Mouse (Mus musculus) hematopoietic stem cell, adult 5-6 weeks (primary cell): ENCODE results near the gene Sp140. TPM values are rescaled to one million over a fixed set of nuclear protein-coding genes. Genes with fewer than 3 reads are reported as not detected.

Experiments used
- total RNA-seq: library from RNA; stranded (forward); fragments of 172-1452, 232-1000 nt; gene quantifications from 2 replicates; pipeline ENCODE4 v1.2.3, GENCODE M21; 2017

The Sp140 gene
- total RNA-seq, 1 experiment from 2014 or later: 89.8 TPM

Other genes starting within 250 kb of the Sp140 start
- 1.9 TPM in 1 of 2 replicates, not detected in the other for gene G530012D18Rik, start 24.7 kb upstream of the Sp140 start, total RNA-seq
- gene Sp110, start 1.6 kb upstream of the Sp140 start, total RNA-seq: 128 and 134 TPM in 2 replicates
- 124 and 139 TPM in 2 replicates for gene Sp100, start 49.6 kb downstream of the Sp140 start, total RNA-seq
- 52.6 and 57.8 TPM in 2 replicates for gene A630001G21Rik, start 178.3 kb downstream of the Sp140 start, total RNA-seq
- gene Cab39, start 193.1 kb downstream of the Sp140 start, total RNA-seq: 97.1 and 112 TPM in 2 replicates